ENCODE assay signal across 9 mouse cellular contexts in genomic region chr10:17631817-17632216, GRCm38 (mm10).
A peak's percentile ranks its signal among the peaks of the same experiment; 100 is the strongest.
DNase-seq lines count a peak whose midpoint lies in the region; ATAC-seq and TF ChIP-seq lines count a peak whose summit lies in the region.
"Had no signal": no experiment of that assay in that cellular context is flagged by ENCODE, and none has a peak within 500 bp of the region (broad histone marks: within the 10 kb centered on the region; RNA-seq: fewer than 3 reads in every experiment).

No protein-coding gene starts in this region.

- no peaks in the 10 kb centered on the region for H3K27me3 ChIP-seq in lung, postnatal 0 days (replicated peaks; ENCODE audit: insufficient read depth, low read length)
- H3K27me3 ChIP-seq in hindbrain, embryonic 13.5 days, result no peaks in the 10 kb centered on the region
- no peaks in the 10 kb centered on the region for H3K27me3 ChIP-seq in stomach, postnatal 0 days (ENCODE audit: control insufficient read depth, insufficient read depth, low read length)

- H3K27ac ChIP-seq in lung, postnatal 0 days (ENCODE audit: low read length), result no peak overlapping the region
- H3K27ac ChIP-seq in hindbrain, embryonic 13.5 days, result peak overlapping the region; percentile 58
- no peak overlapping the region for H3K27ac ChIP-seq in stomach, postnatal 0 days (replicated peaks)

- H3K36me3 ChIP-seq in lung, postnatal 0 days (ENCODE audit: insufficient read depth, low read length), result no peaks in the 10 kb centered on the region
- H3K36me3 ChIP-seq in hindbrain, embryonic 13.5 days, result no peaks in the 10 kb centered on the region
- no peaks in the 10 kb centered on the region for H3K36me3 ChIP-seq in stomach, postnatal 0 days (ENCODE audit: control insufficient read depth, insufficient read depth, low read length)

- peak; percentile 76 for DNase-seq in lung, postnatal 0 days (ENCODE audit: low spot score)
- DNase-seq in lung, postnatal 25 days (ENCODE audit: low spot score), result no peak
- DNase-seq in lung, postnatal 10 days, result peak; percentile 61
- DNase-seq in stomach, postnatal 0 days (ENCODE audit: low spot score), result no peak
- no peak for DNase-seq in cerebellum, postnatal 4 days (ENCODE audit: low spot score in 2 of 2)
- no peak for DNase-seq in thymus, postnatal 0 days (ENCODE audit: low spot score)
- DNase-seq in heart, adult 8-10 months (ENCODE audit: low spot score), result no peak
- DNase-seq: gastrocnemius, postnatal 14 days had no signal

- peak; percentile 33; the same call in 1 of the 2 replicates for ATAC-seq in lung, postnatal 0 days
- peak; percentile 55; the same call in 1 of the 2 replicates for ATAC-seq in hindbrain, embryonic 13.5 days (ENCODE audit: low FRiP score)
- no peak for ATAC-seq in stomach, postnatal 0 days (ENCODE audit: low FRiP score, low TSS enrichment)

- H3K4me3 ChIP-seq in lung, postnatal 0 days (ENCODE audit: low read depth, low read length), result no peak overlapping the region
- no peak overlapping the region for H3K4me3 ChIP-seq in hindbrain, embryonic 13.5 days
- H3K4me3 ChIP-seq in stomach, postnatal 0 days (ENCODE audit: low read depth, low read length), result no peak overlapping the region

- TF ChIP-seq CTCF in lung, postnatal 0 days (IDR thresholded peaks at IDR 0.05), result no peak
- TF ChIP-seq CTCF in stomach, postnatal 0 days (IDR thresholded peaks at IDR 0.05; ENCODE audit: low read depth), result no peak

- no peak overlapping the region for H3K9ac ChIP-seq in lung, postnatal 0 days (replicated peaks; ENCODE audit: low read depth)
- no peak overlapping the region for H3K9ac ChIP-seq in hindbrain, embryonic 13.5 days
- no peak overlapping the region for H3K9ac ChIP-seq in stomach, postnatal 0 days (ENCODE audit: low read length)

- WGBS in lung, postnatal 0 days, result 33% methylated on average over 5 of the region's 5 CpGs
- whole genome bisulfite sequencing in hindbrain, embryonic 13.5 days, result 18% methylated on average over 5 of the region's 5 CpGs
- WGBS in stomach, postnatal 0 days, result 22% methylated on average over 5 of the region's 5 CpGs

- no peak overlapping the region for H3K4me2 ChIP-seq in lung, postnatal 0 days (replicated peaks; ENCODE audit: low read depth, low read length)
- H3K4me2 ChIP-seq in hindbrain, embryonic 13.5 days, result no peak overlapping the region
- peak overlapping the region; percentile 15; the same call in 1 of the 2 replicates for H3K4me2 ChIP-seq in stomach, postnatal 0 days (replicated peaks; ENCODE audit: low read depth)

- no peaks in the 10 kb centered on the region for H3K4me1 ChIP-seq in lung, postnatal 0 days (ENCODE audit: insufficient read depth, low read depth, low read length)
- peaks cover 12% of the 10 kb centered on the region for H3K4me1 ChIP-seq in hindbrain, embryonic 13.5 days (replicated peaks)
- no peaks in the 10 kb centered on the region for H3K4me1 ChIP-seq in stomach, postnatal 0 days (replicated peaks; ENCODE audit: control insufficient read depth, insufficient read depth)

- H3K9me3 ChIP-seq in lung, postnatal 0 days (ENCODE audit: low read length), result no peaks in the 10 kb centered on the region
- H3K9me3 ChIP-seq in hindbrain, embryonic 13.5 days, result no peaks in the 10 kb centered on the region
- H3K9me3 ChIP-seq in stomach, postnatal 0 days (ENCODE audit: control insufficient read depth, low read length), result no peaks in the 10 kb centered on the region

- no peak for TF ChIP-seq EP300 in lung, postnatal 0 days (IDR thresholded peaks at IDR 0.05)
- TF ChIP-seq EP300 in stomach, postnatal 0 days (optimal IDR thresholded peaks at IDR 0.05), result no peak

Comparison
In these comparisons a context has a peak if more than half of its experiments do, and no peak if none do; other contexts are left out.
1. DNase-seq: peak in lung, postnatal 0 days (single experiment) and lung, postnatal 10 days (single experiment); none in lung, postnatal 25 days (single experiment), stomach, postnatal 0 days (single experiment), cerebellum, postnatal 4 days (0 of 2), thymus, postnatal 0 days (single experiment) and heart, adult 8-10 months (single experiment).